Mouse (Mus musculus): ENCODE data around the gene Samd14. TPM values are rescaled to one million over a fixed set of nuclear protein-coding genes. Genes with fewer than 3 reads are reported as not detected.

The Samd14 gene
- polyA plus RNA-seq, 2 experiments = 25.5 to 46.0 TPM

- peak overlapping the region; percentile 100 for H3K4me2 ChIP-seq (replicated peaks; ENCODE audit: low read depth, low read length, severe bottlenecking)
- 1% methylated on average over 20 of the region's 22 CpGs for WGBS
- H3K9me3 ChIP-seq (ENCODE audit: control insufficient read depth, low read length) = no peaks in the 10 kb centered on the region
- H3K9ac ChIP-seq (ENCODE audit: low read depth, low read length, severe bottlenecking) = peak overlapping the region; percentile 82
- no peak for TF ChIP-seq POLR2A (IDR thresholded peaks at IDR 0.05; ENCODE audit: borderline replicate concordance, extremely low read depth, insufficient read depth, insufficient read length)
- peak overlapping the region; percentile 87 for H3K4me3 ChIP-seq (replicated peaks; ENCODE audit: low read length)
- H3K4me1 ChIP-seq (ENCODE audit: control insufficient read depth, insufficient read depth, low read length) = peaks cover 57% of the 10 kb centered on the region
- H3K27ac ChIP-seq (replicated peaks; ENCODE audit: low read depth, low read length) = no peak overlapping the region; the same call in 1 of the 2 replicates
- H3K27me3 ChIP-seq (ENCODE audit: control insufficient read depth, insufficient read depth, low read length) = no peaks in the 10 kb centered on the region
- ATAC-seq (ENCODE audit: low FRiP score, low read depth) (no peak), DNase-seq (ENCODE audit: low spot score) (peak; percentile 55)
- peaks cover 36% of the 10 kb centered on the region for H3K36me3 ChIP-seq (ENCODE audit: control insufficient read depth, insufficient read depth, low read length)
These were observed 16.7 kb upstream of the Samd14 start for GRCm38 (mm10) chr11:94992754-94993606.

GRCm38 (mm10) chr11:94994208-94994814, 15.4 kb upstream of the Samd14 start:
- WGBS = 41% methylated on average over 10 of the region's 10 CpGs
- ATAC-seq (ENCODE audit: low FRiP score, low read depth) (no peak), DNase-seq (ENCODE audit: low spot score) (no peak)
- H3K27me3 ChIP-seq (ENCODE audit: control insufficient read depth, insufficient read depth, low read length) = no peaks in the 10 kb centered on the region
- H3K4me3 ChIP-seq (replicated peaks; ENCODE audit: low read length) = peak overlapping the region; percentile 87
- TF ChIP-seq POLR2A (IDR thresholded peaks at IDR 0.05; ENCODE audit: borderline replicate concordance, extremely low read depth, insufficient read depth, insufficient read length) = no peak
- peaks cover 44% of the 10 kb centered on the region for H3K4me1 ChIP-seq (ENCODE audit: control insufficient read depth, insufficient read depth, low read length)
- H3K4me2 ChIP-seq (replicated peaks; ENCODE audit: low read depth, low read length, severe bottlenecking) = peak overlapping the region; percentile 100
- peaks cover 50% of the 10 kb centered on the region for H3K36me3 ChIP-seq (ENCODE audit: control insufficient read depth, insufficient read depth, low read length)
- no peak overlapping the region for H3K27ac ChIP-seq (replicated peaks; ENCODE audit: low read depth, low read length)
- no peaks in the 10 kb centered on the region for H3K9me3 ChIP-seq (ENCODE audit: control insufficient read depth, low read length)
- peak overlapping the region; percentile 82 for H3K9ac ChIP-seq (ENCODE audit: low read depth, low read length, severe bottlenecking)

GRCm38 (mm10) chr11:94994947-94995772, 14.5 kb upstream of the Samd14 start:
- H3K36me3 ChIP-seq (ENCODE audit: control insufficient read depth, insufficient read depth, low read length) = peaks cover 57% of the 10 kb centered on the region
- H3K9ac ChIP-seq (ENCODE audit: low read depth, low read length, severe bottlenecking) = peak overlapping the region; percentile 82
- no peak for ATAC-seq (ENCODE audit: low FRiP score, low read depth)
- H3K4me1 ChIP-seq (ENCODE audit: control insufficient read depth, insufficient read depth, low read length) = peaks cover 40% of the 10 kb centered on the region
- no peaks in the 10 kb centered on the region for H3K9me3 ChIP-seq (ENCODE audit: control insufficient read depth, low read length)
- H3K4me3 ChIP-seq (replicated peaks; ENCODE audit: low read length) = peak overlapping the region; percentile 87; the same call in 1 of the 2 replicates
- no peak for DNase-seq (ENCODE audit: low spot score)
- H3K4me2 ChIP-seq (replicated peaks; ENCODE audit: low read depth, low read length, severe bottlenecking) = peak overlapping the region; percentile 100
- WGBS = 76% methylated on average over 11 of the region's 11 CpGs
- no peak for TF ChIP-seq POLR2A (IDR thresholded peaks at IDR 0.05; ENCODE audit: borderline replicate concordance, extremely low read depth, insufficient read depth, insufficient read length)
- no peaks in the 10 kb centered on the region for H3K27me3 ChIP-seq (ENCODE audit: control insufficient read depth, insufficient read depth, low read length)
- no peak overlapping the region for H3K27ac ChIP-seq (replicated peaks; ENCODE audit: low read depth, low read length)

- ATAC-seq (ENCODE audit: low FRiP score, low read depth) (no peak), DNase-seq (ENCODE audit: low spot score) (no peak)
- H3K36me3 ChIP-seq (ENCODE audit: control insufficient read depth, insufficient read depth, low read length) = peaks cover 63% of the 10 kb centered on the region
- no peak for TF ChIP-seq POLR2A (IDR thresholded peaks at IDR 0.05; ENCODE audit: borderline replicate concordance, extremely low read depth, insufficient read depth, insufficient read length)
- H3K27me3 ChIP-seq (ENCODE audit: control insufficient read depth, insufficient read depth, low read length) = no peaks in the 10 kb centered on the region
- 0 out of 2 replicates have a peak overlapping the region, but pooled peaks have one; percentile 21 for H3K9ac ChIP-seq (ENCODE audit: low read depth, low read length, severe bottlenecking)
- peaks cover 38% of the 10 kb centered on the region for H3K4me1 ChIP-seq (ENCODE audit: control insufficient read depth, insufficient read depth, low read length)
- H3K4me3 ChIP-seq (replicated peaks; ENCODE audit: low read length) = no peak overlapping the region
- H3K4me2 ChIP-seq (replicated peaks; ENCODE audit: low read depth, low read length, severe bottlenecking) = no peak overlapping the region
- H3K27ac ChIP-seq (replicated peaks; ENCODE audit: low read depth, low read length) = no peak overlapping the region
- whole genome bisulfite sequencing = 88% methylated on average over 8 of the region's 8 CpGs
- no peaks in the 10 kb centered on the region for H3K9me3 ChIP-seq (ENCODE audit: control insufficient read depth, low read length)
These were observed 13.6 kb upstream of the Samd14 start for GRCm38 (mm10) chr11:94996101-94996500.

- ATAC-seq (ENCODE audit: low FRiP score, low read depth) (no peak), DNase-seq (ENCODE audit: low spot score) (no peak)
- Histone ChIP-seq H3K9ac (ENCODE audit: low read depth, low read length, severe bottlenecking) (no peak overlapping the region), H3K4me3 (replicated peaks; ENCODE audit: low read length) (no peak overlapping the region), H3K27me3 (ENCODE audit: control insufficient read depth, insufficient read depth, low read length) (no peaks in the 10 kb centered on the region), H3K9me3 (ENCODE audit: control insufficient read depth, low read length) (no peaks in the 10 kb centered on the region), H3K4me2 (replicated peaks; ENCODE audit: low read depth, low read length, severe bottlenecking) (no peak overlapping the region), H3K27ac (replicated peaks; ENCODE audit: low read depth, low read length) (no peak overlapping the region), H3K36me3 (ENCODE audit: control insufficient read depth, insufficient read depth, low read length) (peaks cover 71% of the 10 kb centered on the region), H3K4me1 (ENCODE audit: control insufficient read depth, insufficient read depth, low read length) (peaks cover 38% of the 10 kb centered on the region)
- TF ChIP-seq POLR2A (IDR thresholded peaks at IDR 0.05; ENCODE audit: borderline replicate concordance, extremely low read depth, insufficient read depth, insufficient read length) = no peak
- 90% methylated on average over 6 of the region's 6 CpGs for WGBS
These were observed 12.7 kb upstream of the Samd14 start for GRCm38 (mm10) chr11:94996984-94997383.

Data from limb, embryonic 14.5 days (tissue).